Mouse (Mus musculus): ENCODE data around the gene Mdga2. TPM values are rescaled to one million over a fixed set of nuclear protein-coding genes. Genes with fewer than 3 reads are reported as not detected.

Gene Mdga2
- polyA plus RNA-seq, 1 experiment from 2014 or later = 4.3 TPM

DNA sequence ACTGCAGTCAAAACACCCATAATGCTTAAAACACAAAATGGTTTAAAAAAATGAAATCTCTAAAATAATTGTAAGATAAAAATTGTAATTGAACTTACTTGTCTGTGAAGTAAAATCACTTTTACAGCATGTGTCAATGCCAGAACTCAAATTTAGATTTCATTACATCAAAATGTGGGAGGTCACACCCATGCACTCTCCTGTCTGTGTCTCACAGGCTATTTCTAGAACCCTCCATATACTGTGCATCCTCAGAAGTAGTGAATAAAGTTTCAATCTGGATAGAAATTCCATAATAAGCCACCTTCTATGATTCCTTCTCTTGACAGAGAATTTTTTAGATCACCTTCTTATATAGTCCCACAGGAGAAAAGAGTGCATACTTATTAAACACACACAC lies 466.7 kb downstream of the Mdga2 start:
- Histone ChIP-seq H3K9me3 (replicated peaks) (no peaks in the 10 kb centered on the region), H3K27me3 (ENCODE audit: low read depth, poor library complexity, severe bottlenecking) (no peaks in the 10 kb centered on the region), H3K36me3 (no peaks in the 10 kb centered on the region), H3K27ac (replicated peaks) (no peak overlapping the region), H3K4me1 (no peaks in the 10 kb centered on the region), H3K4me3 (no peak overlapping the region)
- no peak for DNase-seq (ENCODE audit: low spot score)

DNA sequence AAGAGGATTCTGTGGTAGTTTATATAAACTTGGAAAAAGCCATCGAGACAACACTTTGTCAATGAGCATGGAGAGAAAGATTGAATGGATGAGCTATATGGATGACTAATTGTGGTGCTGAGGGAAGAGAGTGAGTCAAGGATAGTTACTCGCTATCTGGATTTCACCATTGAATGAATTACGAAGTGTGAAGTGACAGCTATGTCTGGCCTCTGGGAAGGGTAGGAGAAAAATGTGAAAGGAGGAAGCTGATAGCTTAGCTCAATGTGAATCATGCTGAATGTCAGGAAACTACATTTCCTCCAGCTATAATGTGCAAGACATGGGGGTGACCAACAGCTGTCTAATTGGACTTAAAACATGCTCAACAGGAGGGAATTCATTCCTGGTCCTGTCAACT lies 487.8 kb downstream of the Mdga2 start:
- WGBS = 83% methylated on average over 3 of the region's 3 CpGs
- Histone ChIP-seq H3K27ac (replicated peaks) (no peak overlapping the region), H3K4me3 (no peak overlapping the region), H3K9me3 (replicated peaks) (no peaks in the 10 kb centered on the region), H3K4me1 (no peaks in the 10 kb centered on the region), H3K27me3 (ENCODE audit: low read depth, poor library complexity, severe bottlenecking) (no peaks in the 10 kb centered on the region), H3K36me3 (no peaks in the 10 kb centered on the region)
- no peak for DNase-seq (ENCODE audit: low spot score)

DNA sequence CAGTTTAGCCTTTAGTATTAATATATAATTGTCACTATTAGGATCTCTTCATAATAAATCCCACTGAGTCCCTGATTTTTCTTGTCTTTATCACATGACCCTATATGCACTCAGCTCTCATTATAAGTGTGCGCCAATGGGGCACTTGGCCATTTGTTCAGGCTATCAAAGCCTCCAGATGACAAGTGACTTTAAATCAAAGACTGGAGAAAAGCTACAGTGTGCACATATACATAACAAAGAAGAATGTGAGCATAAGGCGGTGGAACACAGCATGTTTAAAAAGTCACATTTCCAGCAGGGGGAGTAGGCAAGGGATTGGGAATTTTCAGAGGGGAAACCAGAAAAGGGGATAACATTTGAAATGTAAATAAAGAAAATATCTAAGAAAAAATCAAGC lies 497.9 kb downstream of the Mdga2 start:
- 71% methylated on average over 2 of the region's 2 CpGs for WGBS
- H3K27me3 ChIP-seq (ENCODE audit: low read depth, poor library complexity, severe bottlenecking) = no peaks in the 10 kb centered on the region
- no peaks in the 10 kb centered on the region for H3K36me3 ChIP-seq
- no peak overlapping the region for H3K27ac ChIP-seq (replicated peaks)
- no peaks in the 10 kb centered on the region for H3K9me3 ChIP-seq (replicated peaks)
- H3K4me1 ChIP-seq = no peaks in the 10 kb centered on the region
- H3K4me3 ChIP-seq = no peak overlapping the region
- DNase-seq (ENCODE audit: low spot score) = no peak

DNA sequence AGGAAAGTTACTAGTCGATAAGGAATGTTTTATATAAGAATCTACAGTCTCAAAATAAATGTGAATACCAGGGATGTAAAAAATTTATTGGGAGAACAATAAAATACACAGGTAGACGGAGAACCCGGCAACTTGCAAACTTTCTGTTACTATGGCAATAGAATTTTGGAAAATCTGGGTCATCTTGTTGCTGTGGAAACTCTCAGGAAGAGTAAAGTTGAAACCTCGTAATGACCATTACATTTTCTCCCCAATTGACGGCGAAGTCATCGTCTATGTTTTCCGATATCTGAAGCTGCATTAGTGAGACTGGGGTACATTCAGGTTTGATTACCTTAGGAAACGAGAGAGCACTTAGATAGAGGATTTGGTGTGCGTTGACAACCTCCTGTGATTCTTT lies 514.0 kb downstream of the Mdga2 start:
- no peaks in the 10 kb centered on the region for H3K4me1 ChIP-seq
- H3K27ac ChIP-seq (replicated peaks) = no peak overlapping the region
- H3K36me3 ChIP-seq = no peaks in the 10 kb centered on the region
- WGBS = 86% methylated on average over 10 of the region's 10 CpGs
- DNase-seq (ENCODE audit: low spot score) = no peak
- no peaks in the 10 kb centered on the region for H3K9me3 ChIP-seq (replicated peaks)
- H3K4me3 ChIP-seq = no peak overlapping the region
- no peaks in the 10 kb centered on the region for H3K27me3 ChIP-seq (ENCODE audit: low read depth, poor library complexity, severe bottlenecking)

DNA sequence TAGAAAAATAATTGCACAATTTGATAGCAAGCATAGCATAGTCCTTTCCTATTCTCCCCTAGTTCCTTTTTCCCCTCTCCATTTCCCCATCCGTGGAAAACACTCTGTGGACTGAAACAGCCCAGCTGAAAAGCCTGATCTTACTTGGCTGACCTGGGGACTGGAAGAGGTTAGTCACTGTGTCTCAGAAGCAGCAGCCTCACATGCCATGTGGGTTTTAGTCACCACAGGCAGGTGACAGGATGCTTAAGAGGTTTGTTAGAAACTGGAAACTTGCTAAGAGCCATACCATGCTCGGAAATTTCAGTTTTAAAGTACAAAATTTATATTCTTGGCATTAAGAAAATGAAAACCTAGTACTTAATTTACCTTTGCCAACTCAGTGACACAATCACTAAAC lies 514.9 kb downstream of the Mdga2 start:
- DNase-seq (ENCODE audit: low spot score) = no peak
- no peak overlapping the region for H3K4me3 ChIP-seq

DNA sequence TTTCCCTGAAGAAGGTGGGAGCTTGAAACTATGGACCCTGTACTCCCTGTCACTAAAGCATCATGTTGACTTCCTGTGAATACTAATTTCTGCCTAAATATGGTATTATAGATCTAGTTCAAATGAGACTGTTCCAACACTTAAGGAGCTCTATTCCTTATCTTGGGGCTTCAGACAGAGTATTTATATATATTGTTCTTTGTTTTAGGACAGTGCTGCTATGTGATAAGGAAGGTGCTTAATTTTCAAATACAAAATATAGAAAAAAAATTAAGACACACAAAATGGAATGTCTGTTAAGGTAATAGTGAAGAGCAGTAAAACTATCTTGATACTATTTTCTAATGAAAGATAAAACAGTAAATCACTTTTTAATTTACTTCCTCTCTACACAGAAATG lies 517.3 kb downstream of the Mdga2 start:
- Histone ChIP-seq H3K4me3 (no peak overlapping the region), H3K36me3 (no peaks in the 10 kb centered on the region), H3K4me1 (no peaks in the 10 kb centered on the region), H3K27me3 (ENCODE audit: low read depth, poor library complexity, severe bottlenecking) (no peaks in the 10 kb centered on the region), H3K9me3 (replicated peaks) (no peaks in the 10 kb centered on the region), H3K27ac (replicated peaks) (no peak overlapping the region)
- no peak for DNase-seq (ENCODE audit: low spot score)

More for the DNA sequence above, 514.9 kb downstream of the Mdga2 start:
- H3K4me1 ChIP-seq = no peaks in the 10 kb centered on the region
- H3K9me3 ChIP-seq (replicated peaks) = no peaks in the 10 kb centered on the region
- no peak overlapping the region for H3K27ac ChIP-seq (replicated peaks)
- H3K36me3 ChIP-seq = no peaks in the 10 kb centered on the region
- H3K27me3 ChIP-seq (ENCODE audit: low read depth, poor library complexity, severe bottlenecking) = no peaks in the 10 kb centered on the region
- 34% methylated on average over 2 of the region's 2 CpGs for WGBS

DNA sequence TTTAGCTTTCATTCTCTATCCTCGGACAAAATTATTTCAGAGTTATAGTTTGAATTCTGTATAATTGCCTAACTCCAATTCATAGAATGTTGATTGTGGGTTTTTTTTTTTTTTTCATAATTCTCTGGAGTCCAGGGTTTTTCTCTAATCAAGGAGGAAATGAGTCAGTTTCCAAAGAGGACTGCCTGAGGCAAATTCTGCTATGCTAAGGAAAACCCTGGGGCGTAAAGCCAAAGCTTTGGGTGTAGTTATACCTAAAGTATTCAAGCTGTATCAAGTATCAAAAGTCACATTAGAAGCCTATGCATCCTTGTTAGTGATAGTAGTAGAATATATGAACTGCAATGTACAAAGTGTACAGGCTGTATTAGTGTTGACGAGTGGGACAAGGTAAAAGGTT lies 519.6 kb downstream of the Mdga2 start:
- WGBS = 90% methylated on average over 3 of the region's 3 CpGs
- Histone ChIP-seq H3K36me3 (no peaks in the 10 kb centered on the region), H3K4me3 (no peak overlapping the region), H3K27me3 (ENCODE audit: low read depth, poor library complexity, severe bottlenecking) (no peaks in the 10 kb centered on the region), H3K27ac (replicated peaks) (no peak overlapping the region), H3K4me1 (no peaks in the 10 kb centered on the region), H3K9me3 (replicated peaks) (no peaks in the 10 kb centered on the region)
- DNase-seq (ENCODE audit: low spot score) = no peak

DNA sequence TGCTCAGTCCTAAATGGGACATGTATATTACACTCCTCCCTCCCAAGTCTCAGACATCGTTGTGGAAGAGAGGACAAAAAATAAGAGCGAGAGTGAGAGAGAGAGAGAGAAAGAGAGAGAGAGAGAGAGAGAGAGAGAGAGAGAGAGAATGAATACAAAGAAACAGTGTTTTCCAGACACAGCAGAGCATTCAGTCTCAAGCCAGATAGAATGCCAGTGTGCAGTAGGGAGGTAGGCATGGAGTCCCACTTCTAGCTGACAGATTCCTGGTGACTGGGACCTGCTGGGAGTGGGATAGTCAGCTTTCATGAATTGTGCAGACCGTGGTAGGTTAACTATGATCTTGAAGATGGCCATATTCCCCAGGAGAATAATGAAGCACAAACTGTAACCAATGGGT lies 542.8 kb downstream of the Mdga2 start:
- H3K27me3 ChIP-seq (ENCODE audit: low read depth, poor library complexity, severe bottlenecking) = no peaks in the 10 kb centered on the region
- H3K4me3 ChIP-seq = no peak overlapping the region
- 89% methylated on average over 3 of the region's 3 CpGs for WGBS
- no peaks in the 10 kb centered on the region for H3K9me3 ChIP-seq (replicated peaks)
- no peaks in the 10 kb centered on the region for H3K36me3 ChIP-seq
- DNase-seq (ENCODE audit: low spot score) = no peak
- H3K4me1 ChIP-seq = no peaks in the 10 kb centered on the region
- no peak overlapping the region for H3K27ac ChIP-seq (replicated peaks)

DNA sequence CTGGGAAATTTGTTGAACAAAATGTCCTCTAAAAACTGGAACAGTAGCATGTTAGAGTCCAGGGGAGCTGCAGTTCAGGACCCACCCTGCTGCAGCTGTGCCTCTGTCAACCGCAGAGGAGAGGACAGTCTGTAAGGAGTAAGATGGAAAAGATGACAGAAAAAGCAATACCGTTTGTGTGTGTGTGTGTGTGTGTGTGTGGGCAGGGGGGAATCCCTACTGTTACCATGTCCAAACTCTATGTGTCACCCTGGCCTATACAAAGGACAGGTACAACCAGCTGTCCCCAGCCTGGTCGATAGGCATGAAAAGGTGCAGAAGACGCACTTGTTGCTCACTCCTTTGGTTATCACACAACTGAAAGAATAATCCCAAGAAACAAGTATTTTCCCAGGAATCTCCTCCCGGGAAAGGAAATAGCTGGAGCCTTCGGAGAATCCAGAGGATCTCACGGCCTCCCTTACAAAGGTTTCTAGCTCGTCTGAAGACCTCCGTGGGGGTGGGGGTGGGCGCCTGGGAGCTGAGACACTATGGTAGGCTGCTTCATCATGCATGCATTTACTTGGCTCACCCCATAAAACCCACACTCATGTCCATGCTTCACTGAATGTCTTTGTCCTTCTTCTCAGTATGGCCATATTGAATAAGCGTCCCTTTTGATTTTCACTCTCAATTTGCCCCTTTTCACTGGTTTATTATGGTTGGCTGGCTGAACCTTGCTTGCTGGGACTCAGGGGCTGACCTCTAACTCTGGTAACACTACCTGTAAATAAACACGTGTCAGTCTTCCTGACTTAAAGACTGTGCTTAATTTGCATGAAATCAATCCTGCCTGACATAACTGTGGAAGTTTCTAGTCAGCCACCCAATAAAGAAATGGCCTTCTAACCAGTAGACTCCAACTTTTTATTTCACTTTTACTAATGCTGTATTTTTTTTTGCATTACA lies 573.5 kb downstream of the Mdga2 start:
- WGBS = 49% methylated on average over 12 of the region's 12 CpGs
- peaks cover 8% of the 10 kb centered on the region for H3K4me1 ChIP-seq
- no peaks in the 10 kb centered on the region for H3K9me3 ChIP-seq (replicated peaks)
- H3K27me3 ChIP-seq (ENCODE audit: low read depth, poor library complexity, severe bottlenecking) = no peaks in the 10 kb centered on the region
- DNase-seq (ENCODE audit: low spot score) = peak; percentile 13
- no peaks in the 10 kb centered on the region for H3K36me3 ChIP-seq
- H3K27ac ChIP-seq (replicated peaks) = no peak overlapping the region
- H3K4me3 ChIP-seq = no peak overlapping the region

DNA sequence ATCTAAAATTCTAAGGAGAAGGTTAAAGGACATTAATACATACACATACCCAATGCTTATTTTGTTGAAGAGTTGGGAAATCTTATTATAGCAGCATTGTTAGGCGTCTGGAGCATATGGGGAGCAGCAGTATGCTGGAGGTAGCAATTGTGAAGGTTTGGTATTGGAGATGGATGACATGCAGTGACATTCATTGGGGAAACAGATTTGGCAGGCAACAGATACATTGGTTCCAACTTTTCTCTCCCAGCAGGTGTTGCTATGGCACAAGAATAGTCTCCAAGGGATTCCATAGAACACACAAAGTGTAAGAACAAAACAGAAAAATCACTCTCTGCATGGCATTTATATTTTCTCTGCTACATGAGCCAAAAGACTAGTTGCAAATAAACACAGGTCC lies 581.9 kb downstream of the Mdga2 start:
- Histone ChIP-seq H3K4me3 (no peak overlapping the region), H3K4me1 (no peaks in the 10 kb centered on the region), H3K27ac (replicated peaks) (no peak overlapping the region), H3K27me3 (ENCODE audit: low read depth, poor library complexity, severe bottlenecking) (no peaks in the 10 kb centered on the region), H3K9me3 (replicated peaks) (no peaks in the 10 kb centered on the region), H3K36me3 (no peaks in the 10 kb centered on the region)
- WGBS = 71% methylated on average over 1 of the region's 1 CpGs
- no peak for DNase-seq (ENCODE audit: low spot score)

DNA sequence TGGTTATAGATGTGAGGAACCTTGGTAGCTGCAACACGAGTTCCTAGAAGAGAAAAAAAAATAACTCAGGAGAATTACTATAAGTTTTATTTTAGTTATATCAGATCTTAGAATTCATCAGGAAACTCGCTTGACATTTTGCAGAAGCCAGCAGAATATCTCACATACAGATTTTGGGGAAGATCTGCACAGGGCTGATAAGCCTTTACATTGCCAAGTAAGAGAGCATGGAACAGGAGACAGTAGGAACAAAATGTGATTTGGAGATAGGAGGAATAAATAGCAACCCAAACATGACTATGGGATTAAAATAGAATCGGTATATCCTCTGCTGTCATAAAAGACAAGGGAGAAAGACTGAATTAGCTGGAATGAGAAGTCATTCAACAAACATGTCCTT lies 602.4 kb downstream of the Mdga2 start:
- no peaks in the 10 kb centered on the region for H3K27me3 ChIP-seq (ENCODE audit: low read depth, poor library complexity, severe bottlenecking)
- H3K27ac ChIP-seq (replicated peaks) = no peak overlapping the region
- no peak overlapping the region for H3K4me3 ChIP-seq
- no peaks in the 10 kb centered on the region for H3K4me1 ChIP-seq
- no peaks in the 10 kb centered on the region for H3K9me3 ChIP-seq (replicated peaks)
- no peaks in the 10 kb centered on the region for H3K36me3 ChIP-seq
- WGBS = 88% methylated on average over 3 of the region's 3 CpGs
- no peak for DNase-seq (ENCODE audit: low spot score)

DNA sequence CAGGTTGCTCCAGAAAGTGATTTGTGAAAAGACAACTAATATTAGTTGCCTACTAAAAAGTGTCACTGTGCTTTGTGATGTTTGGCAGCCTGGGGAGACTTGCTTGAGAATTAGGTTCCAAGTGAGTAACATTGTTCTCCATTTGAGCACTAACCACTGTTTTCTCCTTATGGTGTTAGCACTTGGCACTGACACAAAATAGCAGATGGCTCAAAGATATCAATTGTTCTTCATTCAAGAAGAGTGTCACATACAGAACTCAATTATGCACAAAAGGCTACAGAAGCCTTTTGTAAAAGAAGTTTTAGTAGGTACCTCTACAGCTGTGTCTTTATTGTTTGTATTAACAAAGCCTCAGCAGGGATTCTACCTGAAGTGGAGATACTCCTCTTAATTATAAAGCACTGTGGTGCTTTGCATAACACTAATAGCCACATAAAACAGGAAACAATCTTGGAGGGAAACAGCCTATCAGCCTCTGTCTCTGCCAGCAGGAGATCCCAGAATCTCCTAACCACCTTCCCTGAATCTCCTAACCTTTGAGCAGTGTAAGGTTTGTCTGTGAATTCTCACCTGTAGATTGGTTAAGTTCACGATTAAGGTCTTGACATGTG lies 630.6 kb downstream of the Mdga2 start:
- no peak for DNase-seq (ENCODE audit: low spot score)
- WGBS = 27% methylated on average over 1 of the region's 1 CpGs
- no peaks in the 10 kb centered on the region for H3K9me3 ChIP-seq (replicated peaks)
- no peaks in the 10 kb centered on the region for H3K27me3 ChIP-seq (ENCODE audit: low read depth, poor library complexity, severe bottlenecking)
- no peak overlapping the region for H3K27ac ChIP-seq (replicated peaks)
- H3K4me1 ChIP-seq = no peaks in the 10 kb centered on the region
- H3K36me3 ChIP-seq = no peaks in the 10 kb centered on the region
- no peak overlapping the region for H3K4me3 ChIP-seq

DNA sequence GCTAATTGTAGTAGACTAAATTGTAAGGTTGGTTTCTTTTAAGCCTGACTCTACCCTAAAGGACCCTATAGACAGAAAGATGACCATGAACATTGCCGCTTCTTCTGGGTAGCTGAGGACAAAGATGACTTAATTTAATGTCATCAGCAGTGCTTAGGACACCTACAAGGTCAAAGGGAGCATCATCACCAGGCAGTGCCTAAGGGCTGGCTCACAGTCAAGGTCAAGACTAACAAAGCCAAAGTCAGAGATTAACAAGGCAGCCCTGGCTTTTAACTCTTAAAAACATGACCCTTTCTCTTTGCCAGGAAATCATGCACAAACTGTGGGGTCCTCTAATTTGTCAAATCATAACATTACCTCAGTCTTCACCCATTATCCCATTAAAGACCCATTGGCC lies 657.0 kb downstream of the Mdga2 start:
- no peaks in the 10 kb centered on the region for H3K9me3 ChIP-seq (replicated peaks)
- H3K27ac ChIP-seq (replicated peaks) = no peak overlapping the region
- H3K27me3 ChIP-seq (ENCODE audit: low read depth, poor library complexity, severe bottlenecking) = no peaks in the 10 kb centered on the region
- H3K36me3 ChIP-seq = no peaks in the 10 kb centered on the region
- DNase-seq (ENCODE audit: low spot score) = no peak
- no peaks in the 10 kb centered on the region for H3K4me1 ChIP-seq
- WGBS = 91% methylated on average over 1 of the region's 1 CpGs
- no peak overlapping the region for H3K4me3 ChIP-seq
